Mouse (Mus musculus) lung, postnatal 36 days (tissue): ENCODE data around the gene A430078G23Rik.

Experiments used
- DNase-seq: peaks from one replicate; pipeline ENCODE4 v3.0.0; 2022; ENCODE audit warnings: mixed read lengths

The A430078G23Rik gene

GRCm38 (mm10) chr8:3350747-3351146 is 2.5 kb upstream of the A430078G23Rik start:
- DNase-seq, result no peak

GRCm38 (mm10) chr8:3352715-3353114 is 500 bp upstream of the A430078G23Rik start:
- peak; percentile 65 for DNase-seq

GRCm38 (mm10) chr8:3353811-3354442 is 712 bp downstream of the A430078G23Rik start:
- no peak for DNase-seq

- peak; percentile 48 for DNase-seq
Observed at GRCm38 (mm10) chr8:3354443-3354812, 1.2 kb downstream of the A430078G23Rik start.

GRCm38 (mm10) chr8:3355586-3355985 is 2.4 kb downstream of the A430078G23Rik start:
- DNase-seq, result peak; percentile 72

GRCm38 (mm10) chr8:3358060-3358459 is 4.8 kb downstream of the A430078G23Rik start:
- DNase-seq, result peak; percentile 92

GRCm38 (mm10) chr8:3367086-3367485 is 13.9 kb downstream of the A430078G23Rik start:
- no peak for DNase-seq

- no peak for DNase-seq
Observed at GRCm38 (mm10) chr8:3368091-3368490, 14.9 kb downstream of the A430078G23Rik start.

GRCm38 (mm10) chr8:3375748-3376147 is 22.5 kb downstream of the A430078G23Rik start:
- peak; percentile 34 for DNase-seq

GRCm38 (mm10) chr8:3376641-3377274 is 23.5 kb downstream of the A430078G23Rik start:
- DNase-seq, result peak; percentile 34

GRCm38 (mm10) chr8:3387286-3387685 is 34.1 kb downstream of the A430078G23Rik start:
- DNase-seq, result peak; percentile 85

- no peak for DNase-seq
Observed at GRCm38 (mm10) chr8:3388591-3389338, 35.5 kb downstream of the A430078G23Rik start.

GRCm38 (mm10) chr8:3389506-3389905 is 36.3 kb downstream of the A430078G23Rik start:
- DNase-seq, result no peak

- no peak for DNase-seq
Observed at GRCm38 (mm10) chr8:3392293-3392692, 39.1 kb downstream of the A430078G23Rik start.

GRCm38 (mm10) chr8:3392771-3393710 is 39.8 kb downstream of the A430078G23Rik start, which contains the start of gene Arhgef18:
Arhgef18 (plus strand) TSS chr8:3393006.
- DNase-seq, result peak; percentile 94

GRCm38 (mm10) chr8:3394600-3394999 is 41.4 kb downstream of the A430078G23Rik start:
- DNase-seq, result peak; percentile 28

- no peak for DNase-seq
Observed at GRCm38 (mm10) chr8:3395246-3395645, 42.0 kb downstream of the A430078G23Rik start.

GRCm38 (mm10) chr8:3397597-3397996 is 44.4 kb downstream of the A430078G23Rik start:
- peak; percentile 45 for DNase-seq

GRCm38 (mm10) chr8:3400509-3400908 is 47.3 kb downstream of the A430078G23Rik start:
- no peak for DNase-seq

GRCm38 (mm10) chr8:3407417-3407816 is 54.2 kb downstream of the A430078G23Rik start:
- no peak for DNase-seq

GRCm38 (mm10) chr8:3411085-3411484 is 57.9 kb downstream of the A430078G23Rik start:
- no peak for DNase-seq

GRCm38 (mm10) chr8:3411901-3412301 is 58.7 kb downstream of the A430078G23Rik start:
- peak; percentile 71 for DNase-seq

GRCm38 (mm10) chr8:3412816-3413215 is 59.6 kb downstream of the A430078G23Rik start:
- DNase-seq, result no peak
